Mouse (Mus musculus) hindbrain, embryonic 11.5 days (tissue): Measurements from ENCODE around the gene Cemip. TPM values are rescaled to one million over a fixed set of nuclear protein-coding genes. Genes with fewer than 3 reads are reported as not detected.

Experiments used
- ATAC-seq: fragments of 200-750 bp; cut with Nextera tagmentation; 2 replicates; pipeline ENCODE4 v1.8.0; 2017; ENCODE audit warnings: mild to moderate bottlenecking, moderate TSS enrichment, moderate library complexity; ENCODE audit not compliant: low FRiP score
- DNase-seq: peaks from one replicate; pipeline ENCODE4 v3.0.0-alpha.2; 2015; ENCODE audit warnings: low spot score
- H3K27ac ChIP-seq: fragments of 300-500 bp; sonication (generic); 2 replicates; pipeline ENCODE4 v1.5.1; 2014; ENCODE audit warnings: mild to moderate bottlenecking, low read depth, low read length
- H3K27me3 ChIP-seq: fragments of 300-500 bp; sonication (generic); 2 replicates; pipeline ENCODE4 v1.6.1; 2014; ENCODE audit warnings: mild to moderate bottlenecking, low read length, moderate library complexity, mixed read lengths; ENCODE audit not compliant: control insufficient read depth, insufficient read depth
- H3K36me3 ChIP-seq: fragments of 300-500 bp; sonication (generic); 2 replicates; pipeline ENCODE4 v1.6.1; 2014; ENCODE audit warnings: mild to moderate bottlenecking, low read length, moderate library complexity, mixed read lengths; ENCODE audit not compliant: control insufficient read depth, insufficient read depth
- H3K4me1 ChIP-seq: fragments of 300-500 bp; sonication (generic); replicated peaks from 2 replicates; pipeline ENCODE4 v1.6.1; 2014; ENCODE audit warnings: low read length, mixed read lengths; ENCODE audit not compliant: control insufficient read depth, insufficient read depth
- H3K4me2 ChIP-seq: fragments of 300-500 bp; sonication (generic); replicated peaks from 2 replicates; pipeline ENCODE4 v1.6.1; 2014; ENCODE audit warnings: mild to moderate bottlenecking, low read depth, low read length
- H3K4me3 ChIP-seq: fragments of 300-500 bp; sonication (generic); 2 replicates; pipeline ENCODE4 v1.5.1; 2014; ENCODE audit warnings: low read depth, low read length
- H3K9ac ChIP-seq: fragments of 300-500 bp; sonication (generic); 2 replicates; pipeline ENCODE4 v1.6.1; 2014; ENCODE audit warnings: low read depth, low read length
- H3K9me3 ChIP-seq: fragments of 300-500 bp; sonication (generic); 2 replicates; pipeline ENCODE4 v1.6.1; 2016; ENCODE audit warnings: low read length; ENCODE audit not compliant: control insufficient read depth
- WGBS: fragments of 180-500 bp; shearing (Covaris S2); extraction: QIAGEN DNeasy Blood & Tissue Kit; methylation state at CpG from one replicate; pipeline ENCODE4 v1.1.7; 2014; 5-methylcytosine and 5-hydroxymethylcytosine counted together
- polyA plus RNA-seq: library from polyadenylated mRNA; unstranded; fragments of >200 nt; fragmentation: Nextera tagmentation; extraction: Ambion mirVana; gene quantifications from 2 replicates; pipeline ENCODE4 v1.2.1, GENCODE M21; 2014

The Cemip gene
- polyA plus RNA-seq, 1 experiment from 2014 or later, result 0.31 TPM

- H3K9ac ChIP-seq, result no peak overlapping the region
- no peak for DNase-seq
- no peak overlapping the region for H3K4me2 ChIP-seq
- WGBS, result 77% methylated on average over 10 of the region's 10 CpGs
- no peaks in the 10 kb centered on the region for H3K27me3 ChIP-seq
- no peaks in the 10 kb centered on the region for H3K9me3 ChIP-seq
- no peaks in the 10 kb centered on the region for H3K36me3 ChIP-seq
- 0 out of 2 replicates have a peak, but pooled peaks cover 3% of the 10 kb centered on the region for H3K4me1 ChIP-seq
- H3K4me3 ChIP-seq, result no peak overlapping the region
- no peak overlapping the region for H3K27ac ChIP-seq
- ATAC-seq, result no peak
These were observed 25.5 kb upstream of the Cemip start for GRCm38 (mm10) chr7:84111716-84112350.

DNA sequence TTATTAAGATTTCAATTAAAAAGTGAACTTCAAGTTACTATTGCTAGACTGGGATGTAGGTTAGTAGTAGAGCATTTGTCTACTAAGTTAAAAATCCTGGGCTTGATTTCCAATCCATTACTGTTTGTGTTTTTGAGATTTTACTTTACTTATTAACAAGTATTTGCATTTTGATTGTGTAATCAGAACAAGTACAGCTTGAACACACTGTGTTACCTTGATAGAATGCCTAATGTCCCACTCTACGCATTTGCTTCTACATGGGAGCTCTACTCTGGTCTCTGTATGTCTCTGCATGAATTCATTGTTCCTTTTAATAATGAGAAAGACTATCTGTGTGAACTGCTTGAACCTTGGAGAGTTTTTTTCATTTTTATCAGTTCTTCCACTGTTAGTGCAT, 20.6 kb upstream of the Cemip start:
- ATAC-seq (no peak), DNase-seq (no peak)
- Histone ChIP-seq H3K4me3 (no peak overlapping the region), H3K9ac (no peak overlapping the region), H3K4me2 (no peak overlapping the region), H3K4me1 (no peaks in the 10 kb centered on the region), H3K9me3 (no peaks in the 10 kb centered on the region), H3K27me3 (no peaks in the 10 kb centered on the region), H3K27ac (no peak overlapping the region), H3K36me3 (no peaks in the 10 kb centered on the region)
- 100% methylated on average over 1 of the region's 1 CpGs for WGBS

DNA sequence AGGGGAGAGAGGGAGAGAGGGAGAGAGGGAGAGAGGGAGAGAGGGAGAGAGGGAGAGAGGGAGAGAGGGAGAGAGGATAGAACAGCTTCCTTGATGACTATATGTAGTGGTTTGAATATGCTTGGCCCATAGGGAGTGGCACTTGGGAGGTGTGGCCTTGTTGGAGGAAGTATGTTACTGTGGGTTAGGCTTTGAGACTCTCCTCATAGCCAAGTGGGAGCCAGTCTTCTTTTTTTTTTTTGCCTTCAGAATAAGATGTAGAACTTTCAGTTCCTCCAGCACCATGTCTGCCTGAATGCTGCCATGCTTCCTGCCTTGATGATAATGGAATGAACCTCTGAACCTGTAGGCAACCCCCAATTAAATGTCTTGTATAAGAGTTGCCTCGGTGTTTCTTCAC, 16.3 kb upstream of the Cemip start:
- no peak overlapping the region for H3K27ac ChIP-seq
- no peaks in the 10 kb centered on the region for H3K27me3 ChIP-seq
- no peaks in the 10 kb centered on the region for H3K4me1 ChIP-seq
- ATAC-seq (no peak), DNase-seq (no peak)
- no peaks in the 10 kb centered on the region for H3K36me3 ChIP-seq
- no peak overlapping the region for H3K4me2 ChIP-seq
- no peak overlapping the region for H3K9ac ChIP-seq
- H3K9me3 ChIP-seq, result no peaks in the 10 kb centered on the region
- H3K4me3 ChIP-seq, result no peak overlapping the region
- WGBS, result 94% methylated on average over 1 of the region's 1 CpGs

DNA sequence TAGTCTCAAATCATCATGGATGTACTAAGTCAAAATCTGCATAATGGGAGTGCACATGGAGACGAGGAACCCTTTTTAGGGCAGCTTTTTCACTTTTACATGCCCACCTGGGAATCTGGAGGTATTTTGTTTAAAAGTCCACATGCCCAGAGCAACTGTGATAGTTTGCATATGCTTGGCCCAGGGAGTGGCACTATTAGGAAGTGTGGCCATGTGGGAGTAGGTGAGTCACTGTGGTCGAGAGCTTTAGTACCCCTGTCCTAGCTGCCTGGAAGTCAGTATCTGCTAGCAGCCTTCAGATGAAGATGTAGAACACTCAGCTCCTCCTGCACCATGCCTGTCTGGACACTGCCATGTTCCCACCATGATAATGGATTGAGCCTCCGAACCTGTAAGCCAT, 14.4 kb upstream of the Cemip start:
- Histone ChIP-seq H3K27me3 (no peaks in the 10 kb centered on the region), H3K4me3 (no peak overlapping the region), H3K36me3 (no peaks in the 10 kb centered on the region), H3K9ac (no peak overlapping the region), H3K4me1 (no peaks in the 10 kb centered on the region), H3K9me3 (no peaks in the 10 kb centered on the region), H3K27ac (no peak overlapping the region), H3K4me2 (no peak overlapping the region)
- 93% methylated on average over 3 of the region's 3 CpGs for WGBS
- ATAC-seq (no peak), DNase-seq (no peak)

DNA sequence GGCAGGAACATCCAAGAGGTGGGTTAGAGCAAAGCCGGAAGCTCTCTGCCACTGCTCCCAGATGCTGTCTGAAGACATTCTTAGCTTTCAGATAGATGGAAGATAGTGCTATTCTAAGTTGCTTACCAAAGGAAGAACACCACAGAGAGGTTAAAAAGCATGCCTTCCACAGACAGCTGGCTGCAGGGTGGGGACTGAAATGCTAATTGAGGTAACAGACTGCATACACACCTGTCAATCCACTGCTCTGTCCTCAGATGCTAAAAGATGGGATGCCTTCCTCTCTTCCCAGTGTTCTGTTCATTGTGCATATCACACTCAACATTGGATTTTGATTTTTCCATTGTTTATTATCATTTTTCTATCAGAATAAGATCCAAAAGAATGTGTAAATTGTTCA, 11.8 kb upstream of the Cemip start:
- Histone ChIP-seq H3K9me3 (no peaks in the 10 kb centered on the region), H3K27ac (no peak overlapping the region), H3K36me3 (no peaks in the 10 kb centered on the region), H3K4me2 (no peak overlapping the region), H3K4me3 (no peak overlapping the region), H3K4me1 (no peaks in the 10 kb centered on the region), H3K27me3 (no peaks in the 10 kb centered on the region), H3K9ac (no peak overlapping the region)
- DNase-seq (no peak), ATAC-seq (no peak)
- 86% methylated on average over 1 of the region's 1 CpGs for WGBS

- ATAC-seq (no peak), DNase-seq (no peak)
- Histone ChIP-seq H3K9me3 (no peaks in the 10 kb centered on the region), H3K9ac (no peak overlapping the region), H3K4me3 (no peak overlapping the region), H3K4me2 (no peak overlapping the region), H3K4me1 (no peaks in the 10 kb centered on the region), H3K27ac (no peak overlapping the region), H3K36me3 (no peaks in the 10 kb centered on the region), H3K27me3 (no peaks in the 10 kb centered on the region)
- WGBS, result 87% methylated on average over 6 of the region's 6 CpGs
These were observed 10.2 kb upstream of the Cemip start for GRCm38 (mm10) chr7:84096501-84096900.

- no peak for ATAC-seq
- no peak overlapping the region for H3K9ac ChIP-seq
- WGBS, result 79% methylated on average over 4 of the region's 4 CpGs
These were observed 4.5 kb upstream of the Cemip start for GRCm38 (mm10) chr7:84090793-84091192.

GRCm38 (mm10) chr7:84089777-84090176, 3.5 kb upstream of the Cemip start:
- Histone ChIP-seq H3K9me3 (no peaks in the 10 kb centered on the region), H3K4me3 (no peak overlapping the region), H3K4me1 (no peaks in the 10 kb centered on the region), H3K27ac (no peak overlapping the region), H3K4me2 (no peak overlapping the region), H3K36me3 (no peaks in the 10 kb centered on the region), H3K9ac (no peak overlapping the region), H3K27me3 (peaks cover 17% of the 10 kb centered on the region)
- DNase-seq, result no peak
- no peak for ATAC-seq
- 14% methylated on average over 1 of the region's 1 CpGs for WGBS

More at GRCm38 (mm10) chr7:84090793-84091192, 4.5 kb upstream of the Cemip start:
- H3K36me3 ChIP-seq, result no peaks in the 10 kb centered on the region
- no peaks in the 10 kb centered on the region for H3K9me3 ChIP-seq
- H3K27me3 ChIP-seq, result peaks cover 7% of the 10 kb centered on the region
- no peak for DNase-seq
- no peak overlapping the region for H3K4me2 ChIP-seq
- no peak overlapping the region for H3K4me3 ChIP-seq
- H3K4me1 ChIP-seq, result no peaks in the 10 kb centered on the region
- no peak overlapping the region for H3K27ac ChIP-seq

DNA sequence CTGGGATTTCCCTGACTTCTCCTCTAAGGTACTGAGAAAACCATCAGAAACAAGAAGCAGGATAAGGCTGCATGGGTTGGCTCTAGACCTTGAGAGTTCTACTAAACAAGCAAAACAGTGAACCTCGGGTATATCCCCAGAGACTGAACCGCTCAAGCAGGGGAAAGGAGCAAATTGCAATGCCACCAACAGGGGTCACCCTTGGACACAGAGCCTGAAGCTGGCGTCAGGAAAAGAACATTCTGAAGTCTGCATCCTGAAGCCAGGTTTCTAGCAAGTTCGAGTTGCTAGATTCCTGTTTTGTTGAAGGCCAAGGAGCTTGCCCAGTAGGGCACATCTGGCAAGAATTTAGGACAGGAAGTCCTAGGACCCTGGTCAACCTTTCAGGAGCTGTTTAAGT, 2.7 kb upstream of the Cemip start:
- H3K27ac ChIP-seq, result no peak overlapping the region
- no peak overlapping the region for H3K4me3 ChIP-seq
- WGBS, result 24% methylated on average over 4 of the region's 4 CpGs
- H3K4me1 ChIP-seq, result no peaks in the 10 kb centered on the region
- no peak for ATAC-seq
- no peaks in the 10 kb centered on the region for H3K36me3 ChIP-seq
- peak; percentile 73 for DNase-seq
- H3K9ac ChIP-seq, result no peak overlapping the region
- no peak overlapping the region for H3K4me2 ChIP-seq
- peaks cover 18% of the 10 kb centered on the region for H3K27me3 ChIP-seq
- H3K9me3 ChIP-seq, result no peaks in the 10 kb centered on the region
